Mouse (Mus musculus): ENCODE measurements around the gene Mvd. TPM values are rescaled to one million over a fixed set of nuclear protein-coding genes. Genes with fewer than 3 reads are reported as not detected.

The Mvd gene
- polyA plus RNA-seq, 1 experiment from 2014 or later: 24.3 TPM

- ATAC-seq (ENCODE audit: insufficient read depth): no peak
These were observed 19.6 kb downstream of the Mvd start for GRCm38 (mm10) chr8:122423659-122424058.

GRCm38 (mm10) chr8:122423217-122423616 lies 20.0 kb downstream of the Mvd start:
- Histone ChIP-seq H3K4me2 (no peak overlapping the region), H3K4me3 (replicated peaks) (no peak overlapping the region), H3K9me3 (replicated peaks) (no peaks in the 10 kb centered on the region), H3K27me3 (no peaks in the 10 kb centered on the region), H3K9ac (no peak overlapping the region), H3K36me3 (replicated peaks) (peaks cover 33% of the 10 kb centered on the region), H3K27ac (replicated peaks) (no peak overlapping the region), H3K4me1 (replicated peaks) (0 out of 2 replicates have a peak, but pooled peaks cover 7% of the 10 kb centered on the region)
- WGBS (ENCODE audit: insufficient replicate concordance): 83% methylated on average over 24 of the region's 24 CpGs
- ATAC-seq (ENCODE audit: insufficient read depth): no peak

More at GRCm38 (mm10) chr8:122423659-122424058, 19.6 kb downstream of the Mvd start:
- H3K4me1 ChIP-seq (replicated peaks): 0 out of 2 replicates have a peak, but pooled peaks cover 7% of the 10 kb centered on the region
- no peaks in the 10 kb centered on the region for H3K27me3 ChIP-seq
- H3K4me2 ChIP-seq: no peak overlapping the region
- no peak overlapping the region for H3K9ac ChIP-seq
- no peak overlapping the region for H3K27ac ChIP-seq (replicated peaks)
- H3K4me3 ChIP-seq (replicated peaks): no peak overlapping the region
- 57% methylated on average over 5 of the region's 5 CpGs for WGBS (ENCODE audit: insufficient replicate concordance)
- no peaks in the 10 kb centered on the region for H3K9me3 ChIP-seq (replicated peaks)
- H3K36me3 ChIP-seq (replicated peaks): peaks cover 29% of the 10 kb centered on the region

- Histone ChIP-seq H3K4me1 (replicated peaks) (0 out of 2 replicates have a peak, but pooled peaks cover 4% of the 10 kb centered on the region), H3K4me2 (no peak within 1 kb of the TSS), H3K4me3 (replicated peaks) (no peak within 1 kb of the TSS), H3K36me3 (replicated peaks) (peaks cover 41% of the 10 kb centered on the region), H3K9me3 (replicated peaks) (no peaks in the 10 kb centered on the region), H3K9ac (no peak within 1 kb of the TSS), H3K27me3 (no peaks in the 10 kb centered on the region), H3K27ac (replicated peaks) (no peak within 1 kb of the TSS)
- ATAC-seq (ENCODE audit: insufficient read depth): no peak
- 68% methylated on average over 14 of the region's 14 CpGs for WGBS (ENCODE audit: insufficient replicate concordance)
These were observed 21.7 kb downstream of the Mvd start, which contains the start of gene Il17c for GRCm38 (mm10) chr8:122421376-122422070. Gene Il17c, plus strand, starts transcription at chr8:122422020.

- no peak for ATAC-seq (ENCODE audit: insufficient read depth)
- Histone ChIP-seq H3K9ac (no peak overlapping the region), H3K4me3 (replicated peaks) (no peak overlapping the region), H3K9me3 (replicated peaks) (no peaks in the 10 kb centered on the region), H3K4me2 (no peak overlapping the region), H3K4me1 (replicated peaks) (0 out of 2 replicates have a peak, but pooled peaks cover 4% of the 10 kb centered on the region), H3K27ac (replicated peaks) (no peak overlapping the region), H3K27me3 (no peaks in the 10 kb centered on the region), H3K36me3 (replicated peaks) (peaks cover 48% of the 10 kb centered on the region)
- 78% methylated on average over 9 of the region's 9 CpGs for WGBS (ENCODE audit: insufficient replicate concordance)
These were observed 23.2 kb downstream of the Mvd start for GRCm38 (mm10) chr8:122419881-122420555.

GRCm38 (mm10) chr8:122415554-122415953 lies 27.7 kb downstream of the Mvd start:
- Histone ChIP-seq H3K4me2 (no peak overlapping the region), H3K36me3 (replicated peaks) (peaks cover 83% of the 10 kb centered on the region), H3K9me3 (replicated peaks) (no peaks in the 10 kb centered on the region), H3K9ac (no peak overlapping the region), H3K27ac (replicated peaks) (no peak overlapping the region), H3K4me1 (replicated peaks) (no peaks in the 10 kb centered on the region), H3K4me3 (replicated peaks) (no peak overlapping the region), H3K27me3 (no peaks in the 10 kb centered on the region)
- ATAC-seq (ENCODE audit: insufficient read depth): no peak
- WGBS (ENCODE audit: insufficient replicate concordance): 48% methylated on average over 6 of the region's 6 CpGs

GRCm38 (mm10) chr8:122414311-122414710 lies 28.9 kb downstream of the Mvd start:
- H3K4me3 ChIP-seq (replicated peaks): no peak overlapping the region
- H3K4me1 ChIP-seq (replicated peaks): no peaks in the 10 kb centered on the region
- H3K27ac ChIP-seq (replicated peaks): no peak overlapping the region
- no peak overlapping the region for H3K9ac ChIP-seq
- H3K4me2 ChIP-seq: no peak overlapping the region
- 84% methylated on average over 9 of the region's 9 CpGs for WGBS (ENCODE audit: insufficient replicate concordance)
- no peak for ATAC-seq (ENCODE audit: insufficient read depth)
- no peaks in the 10 kb centered on the region for H3K9me3 ChIP-seq (replicated peaks)
- no peaks in the 10 kb centered on the region for H3K27me3 ChIP-seq
- H3K36me3 ChIP-seq (replicated peaks): peaks cover 96% of the 10 kb centered on the region

- WGBS (ENCODE audit: insufficient replicate concordance): 84% methylated on average over 7 of the region's 7 CpGs
- no peak for ATAC-seq (ENCODE audit: insufficient read depth)
- Histone ChIP-seq H3K9me3 (replicated peaks) (no peaks in the 10 kb centered on the region), H3K4me3 (replicated peaks) (no peak overlapping the region), H3K4me2 (no peak overlapping the region), H3K36me3 (replicated peaks) (peaks cover 99% of the 10 kb centered on the region), H3K9ac (no peak overlapping the region), H3K27me3 (no peaks in the 10 kb centered on the region), H3K27ac (replicated peaks) (no peak overlapping the region), H3K4me1 (replicated peaks) (peaks cover 13% of the 10 kb centered on the region)
These were observed 35.5 kb downstream of the Mvd start for GRCm38 (mm10) chr8:122407678-122408077.

GRCm38 (mm10) chr8:122405146-122405805 lies 37.9 kb downstream of the Mvd start:
- peak; percentile 50; the same call in 1 of the 2 replicates for ATAC-seq (ENCODE audit: insufficient read depth)
- Histone ChIP-seq H3K9ac (no peak overlapping the region), H3K27me3 (no peaks in the 10 kb centered on the region), H3K4me3 (replicated peaks) (no peak overlapping the region), H3K4me1 (replicated peaks) (peaks cover 13% of the 10 kb centered on the region), H3K36me3 (replicated peaks) (peaks cover 99% of the 10 kb centered on the region), H3K4me2 (no peak overlapping the region), H3K9me3 (replicated peaks) (no peaks in the 10 kb centered on the region), H3K27ac (replicated peaks) (0 out of 2 replicates have a peak overlapping the region, but pooled peaks have one; percentile 38)
- WGBS (ENCODE audit: insufficient replicate concordance): 29% methylated on average over 9 of the region's 9 CpGs

- H3K4me2 ChIP-seq: no peak overlapping the region
- no peak overlapping the region for H3K9ac ChIP-seq
- no peak overlapping the region for H3K4me3 ChIP-seq (replicated peaks)
- WGBS (ENCODE audit: insufficient replicate concordance): 88% methylated on average over 9 of the region's 9 CpGs
- no peaks in the 10 kb centered on the region for H3K9me3 ChIP-seq (replicated peaks)
- ATAC-seq (ENCODE audit: insufficient read depth): no peak
- H3K36me3 ChIP-seq (replicated peaks): peaks cover 96% of the 10 kb centered on the region
- no peaks in the 10 kb centered on the region for H3K27me3 ChIP-seq
- H3K27ac ChIP-seq (replicated peaks): no peak overlapping the region
- no peaks in the 10 kb centered on the region for H3K4me1 ChIP-seq (replicated peaks)
These were observed 45.0 kb downstream of the Mvd start for GRCm38 (mm10) chr8:122398186-122398585.

- Histone ChIP-seq H3K27ac (replicated peaks) (no peak overlapping the region), H3K36me3 (replicated peaks) (peaks cover 92% of the 10 kb centered on the region), H3K9me3 (replicated peaks) (no peaks in the 10 kb centered on the region), H3K9ac (no peak overlapping the region), H3K4me1 (replicated peaks) (no peaks in the 10 kb centered on the region), H3K4me2 (no peak overlapping the region), H3K27me3 (no peaks in the 10 kb centered on the region), H3K4me3 (replicated peaks) (no peak overlapping the region)
- WGBS (ENCODE audit: insufficient replicate concordance): 83% methylated on average over 6 of the region's 6 CpGs
- ATAC-seq (ENCODE audit: insufficient read depth): no peak
These were observed 47.9 kb downstream of the Mvd start for GRCm38 (mm10) chr8:122395291-122395690.

GRCm38 (mm10) chr8:122393717-122394116 lies 49.5 kb downstream of the Mvd start:
- peaks cover 92% of the 10 kb centered on the region for H3K36me3 ChIP-seq (replicated peaks)
- ATAC-seq (ENCODE audit: insufficient read depth): no peak

More at GRCm38 (mm10) chr8:122393717-122394116, 49.5 kb downstream of the Mvd start:
- Histone ChIP-seq H3K27me3 (no peaks in the 10 kb centered on the region), H3K27ac (replicated peaks) (no peak overlapping the region), H3K4me3 (replicated peaks) (no peak overlapping the region), H3K9ac (no peak overlapping the region), H3K9me3 (replicated peaks) (0 out of 2 replicates have a peak, but pooled peaks cover 3% of the 10 kb centered on the region), H3K4me1 (replicated peaks) (no peaks in the 10 kb centered on the region), H3K4me2 (no peak overlapping the region)
